8 mouse cellular contexts compared by ENCODE assay signal in genomic region chr9:21426013-21426412, GRCm38 (mm10). TPM values are rescaled to one million over a fixed set of nuclear protein-coding genes. Genes with fewer than 3 reads are reported as not detected.
DNase-seq lines count a peak whose midpoint lies in the region; ATAC-seq and TF ChIP-seq lines count a peak whose summit lies in the region.

No protein-coding gene starts in this region.

- intact Hi-C loops in gastrocnemius, adult 2 months (cut with DNase I): no loop called here

- peaks cover 14% of the 10 kb centered on the region for H3K4me1 ChIP-seq in embryonic facial prominence, embryonic 12.5 days
- peaks cover 8% of the 10 kb centered on the region; the same call in 1 of the 2 replicates for H3K4me1 ChIP-seq in intestine, postnatal 0 days (replicated peaks; ENCODE audit: control insufficient read depth, insufficient read depth, low read length)
- H3K4me1 ChIP-seq in lung, embryonic 15.5 days: peaks cover 25% of the 10 kb centered on the region
- peaks cover 13% of the 10 kb centered on the region for H3K4me1 ChIP-seq in stomach, embryonic 15.5 days

- ATAC-seq in embryonic facial prominence, embryonic 12.5 days (ENCODE audit: insufficient number of reproducible peaks, insufficient read depth, low FRiP score, low TSS enrichment): no peak
- ATAC-seq in intestine, postnatal 0 days: peak; percentile 26; the same call in 1 of the 2 replicates
- no peak for ATAC-seq in lung, embryonic 15.5 days (ENCODE audit: borderline replicate concordance, extremely low read depth, low FRiP score, low TSS enrichment)
- ATAC-seq in stomach, embryonic 15.5 days (ENCODE audit: insufficient read depth, low FRiP score, low read depth): no peak

- H3K9ac ChIP-seq in embryonic facial prominence, embryonic 12.5 days: peak overlapping the region; percentile 88; the same call in 1 of the 2 replicates
- peak overlapping the region; percentile 93 for H3K9ac ChIP-seq in intestine, postnatal 0 days (ENCODE audit: low read depth, low read length)
- H3K9ac ChIP-seq in lung, embryonic 15.5 days: peak overlapping the region; percentile 74
- peak overlapping the region; percentile 91; the same call in 1 of the 2 replicates for H3K9ac ChIP-seq in stomach, embryonic 15.5 days

- H3K27me3 ChIP-seq in embryonic facial prominence, embryonic 12.5 days: no peaks in the 10 kb centered on the region
- H3K27me3 ChIP-seq in intestine, postnatal 0 days (replicated peaks; ENCODE audit: control insufficient read depth, insufficient read depth, low read length): no peaks in the 10 kb centered on the region
- H3K27me3 ChIP-seq in lung, embryonic 15.5 days: no peaks in the 10 kb centered on the region
- H3K27me3 ChIP-seq in stomach, embryonic 15.5 days (replicated peaks): no peaks in the 10 kb centered on the region

- peaks cover 6% of the 10 kb centered on the region for H3K36me3 ChIP-seq in embryonic facial prominence, embryonic 12.5 days
- peaks cover 5% of the 10 kb centered on the region; the same call in 1 of the 2 replicates for H3K36me3 ChIP-seq in intestine, postnatal 0 days (ENCODE audit: control insufficient read depth, insufficient read depth)
- no peaks in the 10 kb centered on the region for H3K36me3 ChIP-seq in lung, embryonic 15.5 days
- peaks cover 3% of the 10 kb centered on the region; the same call in 1 of the 2 replicates for H3K36me3 ChIP-seq in stomach, embryonic 15.5 days

- no peaks in the 10 kb centered on the region for H3K9me3 ChIP-seq in embryonic facial prominence, embryonic 12.5 days
- H3K9me3 ChIP-seq in intestine, postnatal 0 days (ENCODE audit: control insufficient read depth): no peaks in the 10 kb centered on the region
- H3K9me3 ChIP-seq in lung, embryonic 15.5 days: no peaks in the 10 kb centered on the region
- no peaks in the 10 kb centered on the region for H3K9me3 ChIP-seq in stomach, embryonic 15.5 days

- peak overlapping the region; percentile 97 for H3K27ac ChIP-seq in gastrocnemius, adult 2 months
- no peak overlapping the region for H3K27ac ChIP-seq in embryonic facial prominence, embryonic 12.5 days
- H3K27ac ChIP-seq in intestine, postnatal 0 days (ENCODE audit: low read depth, low read length): peak overlapping the region; percentile 95
- no peak overlapping the region for H3K27ac ChIP-seq in lung, embryonic 15.5 days
- peak overlapping the region; percentile 94; the same call in 1 of the 2 replicates for H3K27ac ChIP-seq in stomach, embryonic 15.5 days

- H3K4me3 ChIP-seq in gastrocnemius, adult 2 months: peak overlapping the region; percentile 77
- peak overlapping the region; percentile 95 for H3K4me3 ChIP-seq in embryonic facial prominence, embryonic 12.5 days
- peak overlapping the region; percentile 92 for H3K4me3 ChIP-seq in intestine, postnatal 0 days (ENCODE audit: low read depth, low read length)
- peak overlapping the region; percentile 70 for H3K4me3 ChIP-seq in lung, embryonic 15.5 days
- peak overlapping the region; percentile 92 for H3K4me3 ChIP-seq in stomach, embryonic 15.5 days (replicated peaks)

- 0% methylated on average over 1 of the region's 1 CpGs for WGBS in embryonic facial prominence, embryonic 12.5 days
- 0% methylated on average over 1 of the region's 1 CpGs for WGBS in intestine, postnatal 0 days
- 0% methylated on average over 1 of the region's 1 CpGs for WGBS in lung, embryonic 15.5 days
- 4% methylated on average over 1 of the region's 1 CpGs for WGBS in stomach, embryonic 15.5 days

- TF ChIP-seq CTCF in gastrocnemius, adult 2 months (IDR thresholded peaks at IDR 0.05): no peak
- TF ChIP-seq CTCF in intestine, postnatal 0 days (IDR thresholded peaks at IDR 0.05; ENCODE audit: low read depth): no peak

- DNase-seq in gastrocnemius, adult 2 months: no peak
- DNase-seq in gastrocnemius, adult 18-20 months (ENCODE audit: low spot score): no peak
- no peak for DNase-seq in frontal cortex, postnatal 25 days (ENCODE audit: low spot score in 2 of 2)
- no peak for DNase-seq in frontal cortex, postnatal 14 days (ENCODE audit: low spot score in 2 of 2)

- H3K4me2 ChIP-seq in embryonic facial prominence, embryonic 12.5 days (replicated peaks): peak overlapping the region; percentile 83
- peak overlapping the region; percentile 75 for H3K4me2 ChIP-seq in intestine, postnatal 0 days (replicated peaks; ENCODE audit: low read depth)
- H3K4me2 ChIP-seq in lung, embryonic 15.5 days: peak overlapping the region; percentile 91
- H3K4me2 ChIP-seq in stomach, embryonic 15.5 days: peak overlapping the region; percentile 81

RNA-seq across cellular contexts. Expression of gene Dnm2, which starts 1.3 kb away (rescaled TPM):
- 10 to 100 TPM; 38.2 to 41.8 TPM for total RNA-seq in gastrocnemius, adult 2 months (2021)
- total RNA-seq in gastrocnemius, adult 18-20 months (2021): 10 to 100 TPM; 37.0 to 38.6 TPM
- polyA plus RNA-seq in embryonic facial prominence, embryonic 12.5 days (2016; fragmentation: Nextera tagmentation; extraction: Ambion mirVana): 75.3 and 76.7 TPM in 2 replicates
- polyA plus RNA-seq in intestine, postnatal 0 days (2015; fragmentation: Nextera tagmentation; extraction: Ambion mirVana): 69.6 and 74.7 TPM in 2 replicates
- polyA plus RNA-seq in lung, embryonic 15.5 days (2015; fragmentation: Nextera tagmentation; extraction: Ambion mirVana): 73.6 and 77.4 TPM in 2 replicates
- 71.3 and 75.7 TPM in 2 replicates for polyA plus RNA-seq in stomach, embryonic 15.5 days (2015; fragmentation: Nextera tagmentation; extraction: Ambion mirVana)

RNA-seq across cellular contexts. Expression of gene Qtrt1, which starts 14.4 kb away (rescaled TPM):
- total RNA-seq in gastrocnemius, adult 2 months (2021): 1 to 10 TPM; 7.0 to 8.4 TPM
- 1 to 10 TPM; 5.8 to 6.3 TPM for total RNA-seq in gastrocnemius, adult 18-20 months (2021)
- 48.7 and 50.2 TPM in 2 replicates for polyA plus RNA-seq in embryonic facial prominence, embryonic 12.5 days (2016; fragmentation: Nextera tagmentation; extraction: Ambion mirVana)
- polyA plus RNA-seq in intestine, postnatal 0 days (2015; fragmentation: Nextera tagmentation; extraction: Ambion mirVana): 16.9 and 17.9 TPM in 2 replicates
- polyA plus RNA-seq in lung, embryonic 15.5 days (2015; fragmentation: Nextera tagmentation; extraction: Ambion mirVana): 42.4 and 43.7 TPM in 2 replicates
- 55.9 and 57.6 TPM in 2 replicates for polyA plus RNA-seq in stomach, embryonic 15.5 days (2015; fragmentation: Nextera tagmentation; extraction: Ambion mirVana)

RNA-seq across cellular contexts. Expression of gene Ilf3, which starts 58.3 kb away (rescaled TPM):
- total RNA-seq in gastrocnemius, adult 2 months (2021): 10 to 100 TPM; 21.2 to 25.2 TPM
- total RNA-seq in gastrocnemius, adult 18-20 months (2021): 10 to 100 TPM; 17.3 to 22.2 TPM
- 277 and 284 TPM in 2 replicates for polyA plus RNA-seq in embryonic facial prominence, embryonic 12.5 days (2016; fragmentation: Nextera tagmentation; extraction: Ambion mirVana)
- polyA plus RNA-seq in intestine, postnatal 0 days (2015; fragmentation: Nextera tagmentation; extraction: Ambion mirVana): 41.0 and 42.8 TPM in 2 replicates
- 195 and 198 TPM in 2 replicates for polyA plus RNA-seq in lung, embryonic 15.5 days (2015; fragmentation: Nextera tagmentation; extraction: Ambion mirVana)
- polyA plus RNA-seq in stomach, embryonic 15.5 days (2015; fragmentation: Nextera tagmentation; extraction: Ambion mirVana): 150 and 154 TPM in 2 replicates

Comparison
In these comparisons a context has a peak if more than half of its experiments do, and no peak if none do; other contexts are left out.
1. H3K27ac ChIP-seq: peak in gastrocnemius, adult 2 months (single experiment), intestine, postnatal 0 days (single experiment) and stomach, embryonic 15.5 days (single experiment); none in embryonic facial prominence, embryonic 12.5 days (single experiment) and lung, embryonic 15.5 days (single experiment).
2. Peak in every context shown above with its lines, with median percentiles within 50 percentile points of each other: H3K4me3 ChIP-seq, H3K4me2 ChIP-seq and H3K9ac ChIP-seq.